Mouse (Mus musculus): ENCODE results near the gene A930018P22Rik. TPM values are rescaled to one million over a fixed set of nuclear protein-coding genes. Genes with fewer than 3 reads are reported as not detected.
A peak's percentile ranks its signal among the peaks of the same experiment; 100 is the strongest.

The A930018P22Rik gene
- polyA plus RNA-seq, 1 experiment from 2014 or later, result not detected

- Histone ChIP-seq H3K4me2 (no peak overlapping the region), H3K27ac (no peak overlapping the region), H3K4me1 (replicated peaks) (no peaks in the 10 kb centered on the region), H3K27me3 (no peaks in the 10 kb centered on the region), H3K36me3 (peaks cover 18% of the 10 kb centered on the region), H3K9ac (no peak overlapping the region), H3K9me3 (no peaks in the 10 kb centered on the region), H3K4me3 (no peak overlapping the region)
- 70% methylated on average over 1 of the region's 1 CpGs for WGBS
- ATAC-seq (ENCODE audit: low FRiP score), result no peak
These were observed 23.4 kb downstream of the A930018P22Rik start for GRCm38 (mm10) chr2:104145983-104146382.

DNA sequence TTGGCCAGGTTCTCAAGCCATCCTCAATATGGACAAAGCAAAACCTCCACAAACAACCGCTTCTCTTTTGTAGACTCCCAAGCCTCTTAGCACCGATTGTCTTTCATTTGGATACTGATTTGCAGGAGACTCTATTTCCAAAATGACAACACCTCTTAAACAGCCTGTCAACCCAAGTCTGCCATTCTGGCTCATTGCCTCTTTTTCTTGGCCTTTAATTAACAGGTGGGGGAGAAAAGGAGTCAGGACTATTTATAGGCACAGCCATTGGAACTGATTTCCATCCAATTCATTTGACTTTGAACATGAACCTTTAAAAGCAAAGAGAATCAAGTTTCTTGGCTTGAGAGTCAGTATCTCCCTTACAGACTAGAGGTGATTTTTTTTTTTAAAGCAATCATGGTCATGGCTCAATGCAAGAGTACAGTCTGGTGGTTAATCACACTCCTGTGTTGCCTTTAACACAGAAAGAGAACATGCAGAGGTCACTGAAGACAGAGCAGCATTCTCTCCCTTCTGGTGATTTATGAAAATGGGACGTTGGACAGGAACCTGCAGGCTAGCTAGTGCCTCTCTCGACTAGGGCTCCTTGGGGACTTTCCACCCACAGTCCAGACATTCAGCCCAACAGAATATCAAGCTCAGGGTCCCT is 25.5 kb downstream of the A930018P22Rik start:
- Histone ChIP-seq H3K27me3 (no peaks in the 10 kb centered on the region), H3K27ac (no peak overlapping the region), H3K4me2 (no peak overlapping the region), H3K36me3 (peaks cover 36% of the 10 kb centered on the region), H3K4me1 (replicated peaks) (no peaks in the 10 kb centered on the region), H3K9ac (no peak overlapping the region), H3K9me3 (no peaks in the 10 kb centered on the region), H3K4me3 (no peak overlapping the region)
- no peak for ATAC-seq (ENCODE audit: low FRiP score)
- WGBS, result 78% methylated on average over 4 of the region's 4 CpGs

- Histone ChIP-seq H3K36me3 (peaks cover 42% of the 10 kb centered on the region), H3K4me3 (no peak overlapping the region), H3K27ac (no peak overlapping the region), H3K27me3 (no peaks in the 10 kb centered on the region), H3K9ac (no peak overlapping the region), H3K9me3 (no peaks in the 10 kb centered on the region), H3K4me1 (replicated peaks) (no peaks in the 10 kb centered on the region), H3K4me2 (no peak overlapping the region)
- ATAC-seq (ENCODE audit: low FRiP score), result no peak
- WGBS, result 87% methylated on average over 6 of the region's 6 CpGs
These were observed 28.2 kb downstream of the A930018P22Rik start for GRCm38 (mm10) chr2:104150608-104151397.

GRCm38 (mm10) chr2:104153345-104153744 is 30.8 kb downstream of the A930018P22Rik start:
- H3K27ac ChIP-seq, result no peak overlapping the region
- H3K27me3 ChIP-seq, result no peaks in the 10 kb centered on the region
- H3K36me3 ChIP-seq, result peaks cover 39% of the 10 kb centered on the region
- no peak for ATAC-seq (ENCODE audit: low FRiP score)
- H3K4me2 ChIP-seq, result no peak overlapping the region
- no peaks in the 10 kb centered on the region for H3K9me3 ChIP-seq
- 91% methylated on average over 4 of the region's 4 CpGs for WGBS
- no peaks in the 10 kb centered on the region for H3K4me1 ChIP-seq (replicated peaks)
- H3K4me3 ChIP-seq, result no peak overlapping the region
- no peak overlapping the region for H3K9ac ChIP-seq

GRCm38 (mm10) chr2:104153876-104154275 is 31.3 kb downstream of the A930018P22Rik start:
- ATAC-seq (ENCODE audit: low FRiP score), result no peak
- Histone ChIP-seq H3K4me3 (no peak overlapping the region), H3K4me1 (replicated peaks) (no peaks in the 10 kb centered on the region), H3K4me2 (no peak overlapping the region), H3K36me3 (peaks cover 34% of the 10 kb centered on the region), H3K27me3 (no peaks in the 10 kb centered on the region), H3K27ac (no peak overlapping the region), H3K9me3 (no peaks in the 10 kb centered on the region), H3K9ac (no peak overlapping the region)
- 85% methylated on average over 3 of the region's 3 CpGs for WGBS

GRCm38 (mm10) chr2:104157831-104158230 is 35.3 kb downstream of the A930018P22Rik start:
- no peaks in the 10 kb centered on the region for H3K4me1 ChIP-seq (replicated peaks)
- H3K9ac ChIP-seq, result no peak overlapping the region
- no peak overlapping the region for H3K27ac ChIP-seq
- no peaks in the 10 kb centered on the region for H3K27me3 ChIP-seq
- no peak overlapping the region for H3K4me2 ChIP-seq
- no peaks in the 10 kb centered on the region for H3K9me3 ChIP-seq
- 83% methylated on average over 4 of the region's 4 CpGs for WGBS
- H3K4me3 ChIP-seq, result no peak overlapping the region
- peaks cover 11% of the 10 kb centered on the region for H3K36me3 ChIP-seq
- ATAC-seq (ENCODE audit: low FRiP score), result no peak

GRCm38 (mm10) chr2:104163418-104163817 is 40.8 kb downstream of the A930018P22Rik start:
- Histone ChIP-seq H3K4me2 (no peak overlapping the region), H3K9ac (no peak overlapping the region), H3K4me1 (replicated peaks) (peaks cover 8% of the 10 kb centered on the region), H3K4me3 (no peak overlapping the region), H3K9me3 (no peaks in the 10 kb centered on the region), H3K27me3 (no peaks in the 10 kb centered on the region), H3K36me3 (peaks cover 15% of the 10 kb centered on the region), H3K27ac (no peak overlapping the region)
- ATAC-seq (ENCODE audit: low FRiP score), result no peak
- 78% methylated on average over 7 of the region's 7 CpGs for WGBS

- 93% methylated on average over 4 of the region's 4 CpGs for WGBS
- Histone ChIP-seq H3K4me1 (replicated peaks) (peaks cover 14% of the 10 kb centered on the region), H3K27me3 (no peaks in the 10 kb centered on the region), H3K27ac (no peak overlapping the region), H3K9me3 (no peaks in the 10 kb centered on the region), H3K4me2 (no peak overlapping the region), H3K36me3 (peaks cover 15% of the 10 kb centered on the region), H3K4me3 (no peak overlapping the region), H3K9ac (no peak overlapping the region)
- no peak for ATAC-seq (ENCODE audit: low FRiP score)
These were observed 41.5 kb downstream of the A930018P22Rik start for GRCm38 (mm10) chr2:104163978-104164487.

GRCm38 (mm10) chr2:104165631-104166030 is 43.1 kb downstream of the A930018P22Rik start:
- H3K4me2 ChIP-seq, result no peak overlapping the region
- no peaks in the 10 kb centered on the region for H3K27me3 ChIP-seq
- no peak for ATAC-seq (ENCODE audit: low FRiP score)
- whole genome bisulfite sequencing, result 90% methylated on average over 2 of the region's 2 CpGs
- H3K9me3 ChIP-seq, result no peaks in the 10 kb centered on the region
- H3K27ac ChIP-seq, result no peak overlapping the region
- H3K36me3 ChIP-seq, result peaks cover 15% of the 10 kb centered on the region
- H3K4me3 ChIP-seq, result no peak overlapping the region
- peaks cover 14% of the 10 kb centered on the region for H3K4me1 ChIP-seq (replicated peaks)
- H3K9ac ChIP-seq, result no peak overlapping the region

GRCm38 (mm10) chr2:104167765-104168164 is 45.2 kb downstream of the A930018P22Rik start:
- no peaks in the 10 kb centered on the region for H3K9me3 ChIP-seq
- H3K9ac ChIP-seq, result no peak overlapping the region
- H3K4me1 ChIP-seq (replicated peaks), result peaks cover 14% of the 10 kb centered on the region
- WGBS, result 90% methylated on average over 23 of the region's 23 CpGs
- no peak overlapping the region for H3K4me2 ChIP-seq
- H3K4me3 ChIP-seq, result no peak overlapping the region
- peak overlapping the region; percentile 58; the same call in 1 of the 2 replicates for H3K27ac ChIP-seq
- peak; percentile 49; the same call in 1 of the 2 replicates for ATAC-seq (ENCODE audit: low FRiP score)
- H3K27me3 ChIP-seq, result no peaks in the 10 kb centered on the region
- peaks cover 11% of the 10 kb centered on the region for H3K36me3 ChIP-seq

DNA sequence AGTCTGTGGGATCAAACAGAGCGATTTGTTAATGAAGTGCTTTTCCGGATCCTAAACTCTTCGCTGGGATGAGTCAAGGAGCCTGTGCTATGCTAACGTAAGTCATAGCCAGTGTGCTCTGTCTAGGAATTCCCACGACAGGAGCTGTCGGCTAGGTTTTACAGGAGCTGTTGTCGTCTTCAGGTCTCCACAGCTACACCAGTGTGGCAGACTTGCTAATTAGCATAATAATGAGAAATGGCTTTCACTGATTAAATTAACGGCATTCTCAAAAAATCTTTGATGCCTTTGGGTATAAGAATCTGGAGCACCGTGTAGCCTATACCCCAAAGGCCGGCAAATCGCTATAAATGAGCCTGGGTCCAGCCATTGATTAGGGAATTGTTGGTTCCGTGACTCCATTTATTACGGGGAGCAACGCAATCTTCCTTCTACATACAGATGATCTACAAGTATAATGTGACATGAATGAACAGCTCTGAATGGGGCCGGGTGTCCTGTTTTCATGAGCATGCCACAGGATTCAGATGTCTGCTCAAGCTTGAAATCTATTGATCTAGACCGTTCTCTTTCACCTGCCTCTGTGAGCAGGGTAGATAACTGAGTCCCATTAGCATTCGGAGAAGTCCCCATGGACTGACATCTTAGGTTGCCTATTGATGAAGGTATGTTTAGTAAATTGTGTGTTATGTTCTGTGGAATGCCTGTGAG is 45.8 kb downstream of the A930018P22Rik start:
- Histone ChIP-seq H3K4me3 (no peak overlapping the region), H3K4me2 (peak overlapping the region; percentile 30; the same call in 1 of the 2 replicates), H3K36me3 (peaks cover 6% of the 10 kb centered on the region), H3K27me3 (no peaks in the 10 kb centered on the region), H3K9me3 (no peaks in the 10 kb centered on the region), H3K9ac (no peak overlapping the region), H3K27ac (peak overlapping the region; percentile 58), H3K4me1 (replicated peaks) (peaks cover 14% of the 10 kb centered on the region)
- 34% methylated on average over 17 of the region's 17 CpGs for WGBS
- ATAC-seq (ENCODE audit: low FRiP score), result peak; percentile 89

GRCm38 (mm10) chr2:104172695-104173348 is 50.3 kb downstream of the A930018P22Rik start:
- ATAC-seq (ENCODE audit: low FRiP score), result no peak
- Histone ChIP-seq H3K4me3 (no peak overlapping the region), H3K36me3 (no peaks in the 10 kb centered on the region), H3K9ac (no peak overlapping the region), H3K4me2 (no peak overlapping the region), H3K4me1 (replicated peaks) (peaks cover 25% of the 10 kb centered on the region), H3K27ac (no peak overlapping the region), H3K9me3 (no peaks in the 10 kb centered on the region), H3K27me3 (no peaks in the 10 kb centered on the region)
- 76% methylated on average over 11 of the region's 11 CpGs for WGBS
